8 mouse cellular contexts compared by ENCODE assay signal in the genomic region with DNA sequence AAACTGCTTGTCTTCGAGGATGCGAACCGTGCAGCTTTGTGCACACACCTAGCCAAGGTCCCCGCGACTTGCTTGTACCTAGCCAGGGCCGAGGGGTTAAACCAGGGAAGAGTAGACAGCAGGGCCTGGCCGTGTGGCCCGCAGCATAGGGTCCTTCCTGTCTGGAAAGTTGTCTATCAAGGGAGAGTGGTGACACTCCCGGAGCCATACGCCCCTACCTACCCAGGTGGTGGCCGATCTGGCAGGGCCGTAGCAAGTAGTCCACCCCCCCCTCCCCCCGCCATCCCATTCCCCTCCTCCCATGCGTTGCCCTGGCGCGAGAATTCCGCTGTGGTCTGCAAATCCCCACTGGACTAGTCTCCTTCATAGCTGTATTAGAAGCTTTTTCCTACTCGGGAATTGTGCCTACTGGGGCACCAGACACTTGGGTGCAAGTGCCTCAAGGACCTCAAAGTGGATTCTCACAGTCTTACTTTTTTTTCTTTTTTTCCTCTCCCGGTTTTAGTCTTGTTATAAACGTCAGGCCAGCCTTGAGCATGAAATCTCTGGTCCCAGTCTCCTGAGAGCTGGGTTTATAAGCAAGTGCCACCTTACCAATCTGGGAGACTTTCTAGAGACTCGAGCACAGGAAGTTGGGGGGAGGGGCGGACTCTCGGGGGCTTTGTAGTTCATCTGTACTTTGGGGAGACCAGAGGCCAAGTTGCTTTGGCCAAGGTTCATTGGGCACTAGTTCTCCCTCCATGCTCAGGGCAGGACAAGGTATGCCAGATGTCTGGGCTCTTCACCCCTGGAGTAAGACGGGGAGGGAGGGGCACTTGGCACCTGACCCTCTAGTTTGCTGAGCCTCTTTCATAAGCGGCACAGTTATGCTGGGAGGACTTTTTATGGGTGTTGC. TPM values are rescaled to one million over a fixed set of nuclear protein-coding genes. Genes with fewer than 3 reads are reported as not detected.
DNase-seq lines count a peak whose midpoint lies in the region; ATAC-seq and TF ChIP-seq lines count a peak whose summit lies in the region.

No protein-coding gene starts in this region.

- H3K9ac ChIP-seq in hindbrain, embryonic 12.5 days, result peak overlapping the region; percentile 87
- H3K9ac ChIP-seq in limb, embryonic 14.5 days (ENCODE audit: low read depth, low read length, severe bottlenecking), result peak overlapping the region; percentile 90
- H3K9ac ChIP-seq in midbrain, embryonic 14.5 days (replicated peaks; ENCODE audit: low read length), result peak overlapping the region; percentile 80

- TF ChIP-seq CTCF in C2C12 (IDR thresholded peaks at IDR 0.05; ENCODE audit: control insufficient read depth, insufficient read depth, insufficient read length) (no peak), G1E (IDR thresholded peaks at IDR 0.05; ENCODE audit: low read depth, low read length) (no peak)
- TF ChIP-seq CTCF in thymus, adult 2 months (IDR thresholded peaks at IDR 0.05; ENCODE audit: borderline replicate concordance, control insufficient read depth, extremely low read depth, insufficient read depth, low read length, poor library complexity), result no peak

- no peak for TF ChIP-seq POLR2A in limb, embryonic 14.5 days (IDR thresholded peaks at IDR 0.05; ENCODE audit: borderline replicate concordance, extremely low read depth, insufficient read depth, insufficient read length)
- TF ChIP-seq POLR2A in thymus, adult 2 months (IDR thresholded peaks at IDR 0.05; ENCODE audit: control insufficient read depth, extremely low read depth, insufficient read depth, low read length, poor library complexity), result no peak

- H3K4me3 ChIP-seq in C2C12 (ENCODE audit: insufficient read depth, poor library complexity, severe bottlenecking) (peak overlapping the region; percentile 66), G1E (ENCODE audit: low read depth, low read length) (peak overlapping the region; percentile 84)
- H3K4me3 ChIP-seq in hindbrain, embryonic 12.5 days, result peak overlapping the region; percentile 90
- H3K4me3 ChIP-seq in limb, embryonic 14.5 days (replicated peaks; ENCODE audit: low read length), result peak overlapping the region; percentile 89
- peak overlapping the region; percentile 82 for H3K4me3 ChIP-seq in midbrain, embryonic 14.5 days (replicated peaks; ENCODE audit: low read depth, low read length)
- H3K4me3 ChIP-seq in thymus, adult 2 months (ENCODE audit: control insufficient read depth, insufficient read depth, low read length), result peak overlapping the region; percentile 91

- peaks cover 20% of the 10 kb centered on the region for H3K4me1 ChIP-seq in G1E (ENCODE audit: insufficient read depth, low read depth, low read length)
- H3K4me1 ChIP-seq in hindbrain, embryonic 12.5 days, result peaks cover 35% of the 10 kb centered on the region
- peaks cover 21% of the 10 kb centered on the region for H3K4me1 ChIP-seq in limb, embryonic 14.5 days (ENCODE audit: control insufficient read depth, insufficient read depth, low read length)
- peaks cover 42% of the 10 kb centered on the region for H3K4me1 ChIP-seq in midbrain, embryonic 14.5 days (ENCODE audit: control insufficient read depth, insufficient read depth, low read length)
- peaks cover 30% of the 10 kb centered on the region for H3K4me1 ChIP-seq in thymus, adult 2 months (replicated peaks; ENCODE audit: control insufficient read depth, insufficient read depth, low read length)

- H3K36me3 ChIP-seq in C2C12 (ENCODE audit: control insufficient read depth, insufficient read depth) (no peaks in the 10 kb centered on the region), G1E (replicated peaks) (peaks cover 31% of the 10 kb centered on the region)
- no peaks in the 10 kb centered on the region for H3K36me3 ChIP-seq in hindbrain, embryonic 12.5 days
- peaks cover 9% of the 10 kb centered on the region; the same call in 1 of the 2 replicates for H3K36me3 ChIP-seq in limb, embryonic 14.5 days (ENCODE audit: control insufficient read depth, insufficient read depth, low read length)
- H3K36me3 ChIP-seq in midbrain, embryonic 14.5 days (ENCODE audit: control insufficient read depth, insufficient read depth, low read length), result no peaks in the 10 kb centered on the region
- no peaks in the 10 kb centered on the region for H3K36me3 ChIP-seq in thymus, adult 2 months (ENCODE audit: control insufficient read depth, insufficient read depth, low read length)

- H3K79me3 ChIP-seq in C2C12 (ENCODE audit: low read depth), result peaks cover 9% of the 10 kb centered on the region

- DNase-seq in G1E (ENCODE audit: low spot score), result peak; percentile 35
- DNase-seq in limb, embryonic 14.5 days (ENCODE audit: low spot score), result no peak
- DNase-seq in midbrain, embryonic 14.5 days, result peak; percentile 49
- DNase-seq in thymus, adult 2 months, result peak; percentile 79
- DNase-seq in ovary, adult 18-20 months (ENCODE audit: low spot score), result no peak

- peak overlapping the region; percentile 91 for H3ac ChIP-seq in C2C12 (ENCODE audit: control insufficient read depth, insufficient read length, low read depth)

- H3K79me2 ChIP-seq in C2C12 (ENCODE audit: control insufficient read depth, insufficient read depth), result peaks cover 39% of the 10 kb centered on the region

- peak overlapping the region; percentile 76 for H3K4me2 ChIP-seq in hindbrain, embryonic 12.5 days (replicated peaks)
- H3K4me2 ChIP-seq in limb, embryonic 14.5 days (replicated peaks; ENCODE audit: low read depth, low read length, severe bottlenecking), result peak overlapping the region; percentile 89
- peak overlapping the region; percentile 86 for H3K4me2 ChIP-seq in midbrain, embryonic 14.5 days (ENCODE audit: low read length)

- peak overlapping the region; percentile 81 for H3K27ac ChIP-seq in hindbrain, embryonic 12.5 days
- peak overlapping the region; percentile 90 for H3K27ac ChIP-seq in limb, embryonic 14.5 days (replicated peaks; ENCODE audit: low read depth, low read length)
- H3K27ac ChIP-seq in midbrain, embryonic 14.5 days (replicated peaks; ENCODE audit: low read depth, low read length), result peak overlapping the region; percentile 78; the same call in 1 of the 2 replicates
- H3K27ac ChIP-seq in thymus, adult 2 months (ENCODE audit: control insufficient read depth, insufficient read depth, low read length), result peak overlapping the region; percentile 41; the same call in 1 of the 2 replicates

- no peak for ATAC-seq in G1E (ENCODE audit: extremely low read depth, insufficient number of reproducible peaks, low FRiP score, poor library complexity, severe bottlenecking)
- ATAC-seq in erythroblast, adult 5-6 weeks (replicated peaks; ENCODE audit: low FRiP score, poor library complexity, severe bottlenecking), result peak; percentile 25; the same call in 1 of the 2 replicates
- peak; percentile 65 for ATAC-seq in hindbrain, embryonic 12.5 days (ENCODE audit: low FRiP score)
- ATAC-seq in limb, embryonic 14.5 days (ENCODE audit: low FRiP score, low read depth), result no peak
- ATAC-seq in midbrain, embryonic 14.5 days (ENCODE audit: low FRiP score, low TSS enrichment), result no peak

- no peaks in the 10 kb centered on the region for H3K27me3 ChIP-seq in C2C12 (ENCODE audit: control insufficient read depth, insufficient read depth, insufficient read length)
- peaks cover 6% of the 10 kb centered on the region for H3K27me3 ChIP-seq in G1E (ENCODE audit: insufficient read depth, low read length)
- H3K27me3 ChIP-seq in hindbrain, embryonic 12.5 days, result no peaks in the 10 kb centered on the region
- no peaks in the 10 kb centered on the region for H3K27me3 ChIP-seq in limb, embryonic 14.5 days (ENCODE audit: control insufficient read depth, insufficient read depth, low read length)
- H3K27me3 ChIP-seq in midbrain, embryonic 14.5 days (ENCODE audit: control insufficient read depth, insufficient read depth, low read length), result no peaks in the 10 kb centered on the region
- H3K27me3 ChIP-seq in thymus, adult 2 months (ENCODE audit: control insufficient read depth, insufficient read depth, low read length), result no peaks in the 10 kb centered on the region

- H3K9me3 ChIP-seq in G1E (replicated peaks), result no peaks in the 10 kb centered on the region
- no peaks in the 10 kb centered on the region for H3K9me3 ChIP-seq in hindbrain, embryonic 12.5 days (replicated peaks)
- no peaks in the 10 kb centered on the region for H3K9me3 ChIP-seq in limb, embryonic 14.5 days (ENCODE audit: control insufficient read depth, low read length)
- no peaks in the 10 kb centered on the region for H3K9me3 ChIP-seq in midbrain, embryonic 14.5 days (ENCODE audit: control insufficient read depth, low read length)

- 2% methylated on average over 25 of the region's 25 CpGs for WGBS in hindbrain, embryonic 12.5 days
- WGBS in limb, embryonic 14.5 days, result 1% methylated on average over 24 of the region's 25 CpGs
- 1% methylated on average over 25 of the region's 25 CpGs for WGBS in midbrain, embryonic 14.5 days
- 1% methylated on average over 25 of the region's 25 CpGs for WGBS in thymus, adult 2 months

TF ChIP-seq in C2C12, 6 proteins besides CTCF, POLR2A, EP300 and RAD21:
- TF ChIP-seq FOSL1 (IDR thresholded peaks at IDR 0.05; ENCODE audit: insufficient read depth, low read length, poor library complexity, severe bottlenecking), result no peak
- TF ChIP-seq MYOD1 (IDR thresholded peaks at IDR 0.05; ENCODE audit: control insufficient read depth, insufficient read length, low read depth), result no peak
- no peak for TF ChIP-seq MYOG (IDR thresholded peaks at IDR 0.05; ENCODE audit: control insufficient read depth, extremely low read depth, insufficient read length)
- TF ChIP-seq USF1 (IDR thresholded peaks at IDR 0.05; ENCODE audit: low read depth), result no peak
- no peak for TF ChIP-seq MAX (IDR thresholded peaks at IDR 0.05)
- TF ChIP-seq CEBPB (IDR thresholded peaks at IDR 0.05; ENCODE audit: low read depth), result no peak

RNA-seq across cellular contexts. Expression of a gene that starts 0.9 kb away (rescaled TPM):
- polyA plus RNA-seq in C2C12 (2012; fragmentation: generic; extraction: Trizol), result 18.2 TPM
- 2.7 and 51.2 TPM in 2 replicates for total RNA-seq in G1E (2014; fragmentation: Nextera tagmentation)
- 9.6 and 11.8 TPM in 2 replicates for total RNA-seq in G1E (2017)
- 3.0 and 5.4 TPM in 2 replicates for polyA plus RNA-seq in G1E (2012)
- total RNA-seq in erythroblast, adult 5-6 weeks (2015; ENCODE audit: low replicate concordance), result 74.7 and 77.5 TPM in 2 replicates
- total RNA-seq in erythroblast, adult 5-6 weeks (2017; ENCODE audit: low replicate concordance), result 189 and 190 TPM in 2 replicates
- polyA plus RNA-seq in hindbrain, embryonic 12.5 days (2016; fragmentation: Nextera tagmentation; extraction: Ambion mirVana), result 26.0 and 26.7 TPM in 2 replicates
- polyA plus RNA-seq in limb, embryonic 14.5 days (2012; rRNA removed), result 17.2 and 20.8 TPM in 2 replicates
- 17.9 and 19.4 TPM in 2 replicates for polyA plus RNA-seq in limb, embryonic 14.5 days (2014; fragmentation: Nextera tagmentation; extraction: Ambion mirVana)
- 23.4 and 25.0 TPM in 2 replicates for polyA plus RNA-seq in midbrain, embryonic 14.5 days (2014; fragmentation: Nextera tagmentation; extraction: Ambion mirVana)
- polyA plus RNA-seq in thymus, adult 2 months (2012; rRNA removed), result 24.5 and 29.7 TPM in 2 replicates

Comparison
In these comparisons a context has a peak if more than half of its experiments do, and no peak if none do; other contexts are left out.
1. ATAC-seq: peak in erythroblast, adult 5-6 weeks (single experiment) and hindbrain, embryonic 12.5 days (single experiment); none in G1E (single experiment), limb, embryonic 14.5 days (single experiment) and midbrain, embryonic 14.5 days (single experiment).
2. DNase-seq: peak in G1E (single experiment), midbrain, embryonic 14.5 days (single experiment) and thymus, adult 2 months (single experiment); none in limb, embryonic 14.5 days (single experiment) and ovary, adult 18-20 months (single experiment).
3. Peak in every context shown above with its lines, with median percentiles within 50 percentile points of each other: H3K4me3 ChIP-seq, H3K27ac ChIP-seq, H3K4me2 ChIP-seq and H3K9ac ChIP-seq.